Mouse (Mus musculus) ovary, adult 18-20 months (tissue): ENCODE results near the gene Nubp2.

ENCODE experiments used
- DNase-seq: peaks from one replicate; pipeline ENCODE4 v3.0.0; 2022; ENCODE audit warnings: low spot score, mixed read lengths

Nubp2 gene

GRCm38 (mm10) chr17:24860076-24860475, 26.1 kb downstream of the Nubp2 start:
- DNase-seq: no peak

- no peak for DNase-seq
Measured at GRCm38 (mm10) chr17:24858967-24859366, 27.2 kb downstream of the Nubp2 start.

- DNase-seq: no peak
Measured at GRCm38 (mm10) chr17:24857831-24858470, 28.2 kb downstream of the Nubp2 start.

- no peak for DNase-seq
Measured at GRCm38 (mm10) chr17:24856589-24856988, 29.6 kb downstream of the Nubp2 start.

- DNase-seq: no peak
Measured at GRCm38 (mm10) chr17:24855838-24856464, 30.2 kb downstream of the Nubp2 start.

- DNase-seq: no peak
Measured at GRCm38 (mm10) chr17:24851381-24852125, 34.6 kb downstream of the Nubp2 start.

GRCm38 (mm10) chr17:24850773-24851127, 35.4 kb downstream of the Nubp2 start:
- DNase-seq: no peak

- DNase-seq: peak; percentile 95
Measured at GRCm38 (mm10) chr17:24850065-24850772, 35.9 kb downstream of the Nubp2 start, which contains the start of gene Fahd1. Gene Fahd1, minus strand, starts transcription at chr17:24850364.

GRCm38 (mm10) chr17:24849733-24850064, 36.5 kb downstream of the Nubp2 start:
- DNase-seq: no peak

GRCm38 (mm10) chr17:24848600-24849031, 37.5 kb downstream of the Nubp2 start:
- no peak for DNase-seq

- DNase-seq: no peak
Measured at GRCm38 (mm10) chr17:24847386-24847785, 38.8 kb downstream of the Nubp2 start.

GRCm38 (mm10) chr17:24844525-24844924, 41.6 kb downstream of the Nubp2 start:
- DNase-seq: no peak

- DNase-seq: no peak
Measured at GRCm38 (mm10) chr17:24842631-24843030, 43.5 kb downstream of the Nubp2 start.

- DNase-seq: no peak
Measured at GRCm38 (mm10) chr17:24841133-24841532, 45.0 kb downstream of the Nubp2 start.

GRCm38 (mm10) chr17:24840341-24840740, 45.8 kb downstream of the Nubp2 start:
- no peak for DNase-seq

- DNase-seq: no peak
Measured at GRCm38 (mm10) chr17:24839842-24840241, 46.3 kb downstream of the Nubp2 start, which contains the start of gene Hagh. Gene Hagh, plus strand, starts transcription at chr17:24840143.
